Mouse (Mus musculus) hematopoietic stem cell, adult 5-6 weeks (primary cell): Measurements from ENCODE around the gene Pnkp. TPM values are rescaled to one million over a fixed set of nuclear protein-coding genes. Genes with fewer than 3 reads are reported as not detected.

Experiments
- ATAC-seq, 2 experiments: fragments of 125-278 bp in 1 of 2; replicated peaks in 1 of 2; 2 replicates each; pipeline ENCODE4 v1.8.0; 2016 to 2017; ENCODE audit warnings: inconsistent platforms in 2 of 2, mild to moderate bottlenecking in 2 of 2, moderate number of reproducible peaks in 2 of 2, low read depth in 1 of 2, moderate TSS enrichment in 1 of 2; ENCODE audit not compliant: low FRiP score in 2 of 2, poor library complexity in 2 of 2, severe bottlenecking in 2 of 2, insufficient read depth in 1 of 2, low TSS enrichment in 1 of 2
- total RNA-seq: library from RNA; stranded (forward); fragments of 172-1452, 232-1000 nt; gene quantifications from 2 replicates; pipeline ENCODE4 v1.2.3, GENCODE M21; 2017

The Pnkp gene
- total RNA-seq, 1 experiment from 2014 or later = 30.0 TPM

- ATAC-seq = 0 out of 4 replicates have a peak, but pooled peaks of 1 of the 2 experiments have one; percentile 31
Measured at GRCm38 (mm10) chr7:44821666-44822448, 35.1 kb upstream of the Pnkp start.

DNA sequence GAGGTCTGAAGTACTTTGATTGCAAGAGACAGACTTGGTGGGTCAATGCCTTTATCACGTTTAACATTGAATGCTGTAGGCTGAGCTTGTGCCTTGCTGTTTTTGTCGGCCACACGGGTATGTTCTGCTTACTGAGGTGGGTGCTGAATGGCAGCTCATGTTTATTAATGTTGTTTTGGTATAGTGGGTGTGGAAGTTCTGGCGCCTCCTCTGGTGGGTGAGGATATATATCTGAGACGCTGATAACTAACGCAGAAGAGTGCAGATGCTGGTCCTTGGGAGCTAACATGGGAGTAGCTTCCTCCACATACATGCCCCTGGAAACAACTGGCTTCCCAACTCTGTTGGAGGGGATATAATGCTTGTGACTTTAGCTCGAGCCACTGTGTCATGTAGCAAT lies 33.5 kb upstream of the Pnkp start:
- ATAC-seq = no peak

DNA sequence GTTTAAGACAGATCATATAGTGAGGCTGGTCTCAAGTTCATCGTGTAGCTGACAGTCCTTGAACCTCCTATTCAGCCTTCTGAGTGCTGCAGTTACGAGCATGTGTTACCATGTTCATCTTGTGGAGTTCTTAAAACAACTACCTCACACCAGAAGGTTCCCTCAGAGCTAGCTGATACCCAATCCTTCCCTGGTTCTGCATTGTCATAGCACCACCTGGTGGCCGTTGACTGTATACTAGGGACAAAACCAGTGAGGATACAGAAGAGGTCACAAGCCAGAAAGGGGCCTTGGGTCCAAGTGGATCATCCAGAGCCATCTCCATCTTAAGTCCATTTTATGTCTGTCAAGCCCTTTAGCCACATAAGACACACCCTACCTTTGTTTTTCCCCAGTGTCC lies 32.1 kb upstream of the Pnkp start:
- peak; percentile 66 to 84 for ATAC-seq

DNA sequence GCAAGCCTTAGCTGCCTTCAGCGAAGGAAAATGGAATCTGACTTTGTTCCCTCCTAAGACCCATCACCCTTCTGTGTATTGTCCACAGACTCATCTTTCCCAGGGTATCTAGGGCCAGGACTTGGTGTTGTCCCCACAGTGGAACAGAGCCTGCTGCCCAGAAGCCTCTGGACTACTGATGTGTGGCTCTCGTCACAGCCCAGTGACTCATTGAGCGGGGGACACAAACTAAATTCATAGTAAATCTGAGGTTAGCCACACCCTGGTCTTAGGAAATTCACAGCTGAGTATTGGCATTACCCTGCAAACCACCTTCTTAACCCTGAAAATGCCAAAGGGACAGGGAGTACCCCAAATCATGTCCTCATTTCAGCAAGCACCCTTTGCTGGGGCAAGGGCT lies 30.2 kb upstream of the Pnkp start:
- no peak for ATAC-seq

- no peak for ATAC-seq
Measured at GRCm38 (mm10) chr7:44828706-44829105, 28.2 kb upstream of the Pnkp start.

- no peak for ATAC-seq
Measured at GRCm38 (mm10) chr7:44832763-44833162, 24.2 kb upstream of the Pnkp start.

DNA sequence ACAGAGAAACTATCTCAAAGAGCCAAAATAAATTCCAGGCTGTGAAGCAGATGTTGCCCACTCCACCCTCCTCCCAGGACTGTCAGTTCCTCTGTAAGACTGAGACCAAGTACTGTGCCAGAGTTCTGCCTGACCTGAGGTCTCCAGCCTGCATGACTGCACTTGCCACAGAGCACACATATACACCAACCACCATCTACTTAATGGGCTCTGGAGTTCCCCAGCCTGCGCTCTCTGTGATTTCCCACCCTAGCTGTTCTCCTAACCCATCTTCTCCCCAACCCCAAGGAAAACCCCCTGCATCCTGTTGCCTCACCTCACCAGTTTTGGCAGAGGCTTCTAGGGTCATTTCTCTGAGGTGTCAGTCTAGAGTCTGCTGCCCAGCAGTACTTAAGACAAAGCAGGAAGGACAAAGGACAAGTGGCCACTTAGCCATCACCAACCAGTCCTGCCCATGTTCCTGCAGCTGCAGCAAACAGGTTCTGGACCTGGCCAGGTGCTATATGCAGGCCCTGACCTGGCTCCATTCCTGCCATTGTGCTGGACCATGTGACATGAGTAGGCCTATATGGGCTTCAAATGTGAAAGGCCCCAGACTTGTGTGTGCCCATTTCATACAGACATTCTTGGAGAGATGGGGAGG lies 21.4 kb upstream of the Pnkp start:
- no peak for ATAC-seq

DNA sequence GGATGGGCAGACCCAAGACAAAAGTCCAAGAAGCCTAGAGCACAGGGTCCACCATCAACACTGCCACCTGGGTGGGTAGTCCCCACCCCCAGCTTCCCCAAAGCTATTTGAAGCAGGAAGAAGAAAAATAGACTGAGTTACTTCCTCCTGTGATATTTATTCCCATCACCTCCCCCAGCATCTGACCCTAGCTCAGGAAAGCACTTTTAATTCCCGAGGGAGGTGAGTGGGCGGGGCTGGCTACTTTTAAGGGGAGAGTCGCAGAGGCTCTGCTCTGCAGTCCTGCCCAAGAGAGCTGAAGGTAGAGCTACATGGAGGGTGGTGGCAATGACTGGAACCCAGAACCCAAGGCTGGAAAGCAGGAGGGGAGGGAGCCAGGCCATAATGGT lies 20.9 kb upstream of the Pnkp start:
- ATAC-seq = no peak

DNA sequence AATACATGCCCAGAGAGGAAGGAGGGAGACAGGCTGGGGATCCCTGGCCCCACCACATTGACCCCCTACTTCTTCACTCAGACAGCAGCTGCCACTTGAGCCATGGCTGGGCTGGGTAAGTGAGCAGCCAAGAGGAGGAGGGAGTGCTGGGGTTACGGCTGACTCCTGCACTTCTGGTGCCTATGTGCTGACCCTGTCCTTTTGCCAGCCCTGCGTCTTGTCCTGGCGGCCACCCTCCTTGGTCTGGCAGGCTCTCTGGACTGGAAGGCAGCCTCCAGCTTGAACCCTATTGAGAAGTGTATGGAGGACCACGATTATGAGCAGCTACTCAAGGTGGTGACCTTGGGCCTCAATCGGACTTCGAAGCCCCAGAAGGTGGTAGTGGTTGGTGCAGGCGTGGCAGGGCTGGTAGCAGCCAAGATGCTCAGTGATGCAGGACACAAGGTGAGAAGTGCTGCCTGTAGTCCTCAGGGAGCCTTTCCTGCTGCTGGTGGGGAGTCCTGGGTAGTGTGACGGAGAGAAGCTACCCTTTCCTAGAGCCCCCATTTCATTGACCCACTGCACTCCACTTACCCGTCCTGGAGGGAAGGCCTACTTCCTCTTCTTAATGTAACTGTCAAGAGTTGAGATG lies 20.4 kb upstream of the Pnkp start:
- no peak for ATAC-seq

GRCm38 (mm10) chr7:44838073-44838472 lies 18.9 kb upstream of the Pnkp start:
- ATAC-seq = no peak

DNA sequence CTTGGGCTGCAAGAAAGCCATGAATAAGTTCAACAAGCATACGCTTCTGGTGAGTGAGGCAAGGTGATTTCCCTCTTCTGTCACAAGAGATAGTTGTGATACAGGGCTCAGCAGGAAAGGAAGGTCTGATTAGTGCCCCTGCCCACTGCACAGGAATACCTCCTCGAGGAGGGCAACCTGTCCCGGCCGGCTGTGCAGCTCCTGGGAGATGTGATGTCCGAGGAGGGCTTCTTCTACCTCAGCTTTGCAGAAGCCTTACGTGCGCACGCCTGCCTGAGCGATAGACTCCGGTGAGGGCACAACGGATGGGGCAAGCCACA lies 17.8 kb upstream of the Pnkp start:
- no peak for ATAC-seq

- ATAC-seq = peak; percentile 43 to 48
Measured at GRCm38 (mm10) chr7:44839491-44840191, 17.3 kb upstream of the Pnkp start.

DNA sequence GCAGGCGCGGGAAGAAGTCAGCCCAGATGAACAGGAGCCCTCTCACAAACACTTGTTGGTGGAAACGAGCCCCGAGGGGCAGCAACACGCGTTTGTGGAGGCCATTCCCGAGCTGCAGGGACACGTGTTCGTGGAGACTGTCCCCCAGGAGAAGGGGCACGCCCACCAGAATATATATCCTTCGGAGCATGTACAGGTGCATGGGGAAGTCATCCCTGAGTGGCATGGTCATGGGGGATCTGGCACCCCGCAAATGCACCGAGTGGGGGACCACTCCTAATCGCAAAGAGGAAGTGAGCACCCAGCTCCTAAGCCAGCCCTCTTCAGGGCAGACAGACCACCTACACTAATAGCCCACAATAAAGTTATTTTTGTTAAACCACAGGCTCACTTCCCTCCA lies 16.5 kb upstream of the Pnkp start:
- ATAC-seq = peak; percentile 8 to 18; a peak in 1 of 4 replicates

DNA sequence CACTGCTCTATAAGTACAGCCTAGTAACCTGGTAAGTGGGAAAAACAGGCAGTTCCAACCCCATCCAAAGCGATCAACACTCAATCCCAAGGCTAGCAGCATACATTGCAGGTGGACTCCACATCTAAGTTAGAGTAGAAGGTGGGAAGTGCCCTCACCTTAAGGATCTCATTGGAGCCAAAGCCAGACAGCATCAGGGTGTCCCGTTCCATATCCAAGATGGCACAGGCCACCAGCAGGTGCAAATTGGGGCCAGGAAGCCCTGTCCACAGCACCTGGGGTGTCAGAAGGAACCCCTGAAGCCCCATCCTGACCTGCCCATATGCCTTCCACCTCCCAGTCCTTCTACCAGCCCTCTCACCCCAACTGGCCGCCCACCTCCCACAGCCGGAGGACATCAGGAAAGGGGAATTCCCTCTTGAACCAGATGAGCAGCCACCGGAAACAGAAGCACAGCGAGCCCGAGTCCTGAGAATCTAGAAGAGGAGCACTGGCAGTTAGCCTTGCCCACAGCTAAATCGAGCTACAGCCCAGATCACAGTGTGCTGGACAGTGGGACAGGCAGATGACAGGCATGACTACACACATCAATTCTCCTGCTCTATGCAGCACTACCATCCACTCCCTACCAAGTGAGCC lies 15.0 kb upstream of the Pnkp start:
- no peak for ATAC-seq

DNA sequence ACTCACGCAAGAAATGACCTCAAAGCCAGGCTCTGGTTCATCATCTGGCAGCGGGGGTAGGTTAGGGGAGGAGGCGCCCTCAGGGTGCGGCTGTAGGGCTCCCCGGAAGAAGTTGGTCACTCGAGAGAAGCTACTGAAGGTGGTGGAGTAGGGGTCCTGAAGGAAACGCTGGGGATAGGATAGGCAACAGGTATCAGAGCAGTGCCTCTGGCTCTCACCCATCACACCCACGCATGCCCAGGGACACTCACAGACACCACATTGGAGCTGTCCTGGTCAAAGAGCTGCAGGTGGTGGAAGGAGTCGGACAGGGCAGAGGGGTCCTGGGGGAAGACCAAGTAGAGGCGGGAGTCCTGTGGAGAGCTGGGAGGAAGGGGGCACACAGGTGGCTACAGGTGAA lies 11.9 kb upstream of the Pnkp start:
- no peak for ATAC-seq

- ATAC-seq = no peak
Measured at GRCm38 (mm10) chr7:44846804-44847203, 10.1 kb upstream of the Pnkp start.

DNA sequence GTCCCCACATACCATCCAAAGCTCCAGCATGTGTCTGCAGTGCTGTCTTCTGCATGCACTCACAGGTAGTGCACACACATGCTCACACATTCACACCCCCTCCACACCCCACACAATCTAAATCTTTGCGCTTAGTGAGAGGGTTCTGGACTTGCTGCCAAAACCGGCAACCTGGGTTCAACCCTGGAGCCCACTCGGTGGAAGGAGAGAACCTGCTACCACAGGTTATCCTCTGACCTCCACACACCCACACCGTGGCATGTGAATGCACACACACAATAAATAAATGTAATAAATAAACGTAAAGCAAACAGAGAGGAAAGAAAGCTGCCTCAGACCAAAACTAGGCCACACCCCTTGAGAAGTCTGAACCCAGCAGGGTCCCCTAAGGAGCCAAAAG lies 9.2 kb upstream of the Pnkp start:
- no peak for ATAC-seq
